Mouse (Mus musculus) thymus, adult 2 months (tissue): ENCODE measurements around the gene Vmn1r237. TPM values are rescaled to one million over a fixed set of nuclear protein-coding genes. Genes with fewer than 3 reads are reported as not detected.

Experiments
- DNase-seq: peaks from one replicate; pipeline ENCODE4 v3.0.0; 2021
- H3K27ac ChIP-seq: fragments of 200-500 bp; 2 replicates; pipeline ENCODE4 v1.5.1; 2012; ENCODE audit warnings: low read length, control low read depth; ENCODE audit not compliant: control insufficient read depth, insufficient read depth
- H3K27me3 ChIP-seq: fragments of 200-500 bp; 2 replicates; pipeline ENCODE4 v1.6.1; 2012; ENCODE audit warnings: mild to moderate bottlenecking, low read length, moderate library complexity, mixed read lengths; ENCODE audit not compliant: control insufficient read depth, insufficient read depth
- H3K36me3 ChIP-seq: fragments of 200-500 bp; 2 replicates; pipeline ENCODE4 v1.6.1; 2012; ENCODE audit warnings: mild to moderate bottlenecking, low read length, moderate library complexity; ENCODE audit not compliant: control insufficient read depth, insufficient read depth
- H3K4me1 ChIP-seq: fragments of 200-500 bp; replicated peaks from 2 replicates; pipeline ENCODE4 v1.6.1; 2012; ENCODE audit warnings: low read length; ENCODE audit not compliant: control insufficient read depth, insufficient read depth
- H3K4me3 ChIP-seq: fragments of 200-500 bp; 2 replicates; pipeline ENCODE4 v1.5.1; 2012; ENCODE audit warnings: mild to moderate bottlenecking, low read length, control low read depth, moderate library complexity; ENCODE audit not compliant: control insufficient read depth, insufficient read depth
- CTCF ChIP-seq: fragments of 200-500 bp; IDR thresholded peaks from 2 replicates; pipeline ENCODE4 v1.5.1; 2012; ENCODE audit warnings: mild to moderate bottlenecking, control low read depth, low read length, moderate library complexity, borderline replicate concordance; ENCODE audit not compliant: control insufficient read depth, poor library complexity, insufficient read depth; ENCODE audit errors: extremely low read depth
- POLR2A ChIP-seq: fragments of 200-500 bp; IDR thresholded peaks from 2 replicates; pipeline ENCODE4 v1.6.1; 2012; ENCODE audit warnings: mild to moderate bottlenecking, low read length, control low read depth, moderate library complexity; ENCODE audit not compliant: control insufficient read depth, poor library complexity, insufficient read depth; ENCODE audit errors: extremely low read depth
- WGBS: fragments of 180-500 bp; shearing (Covaris S2); methylation state at CpG from one replicate; pipeline ENCODE4 v1.1.7; 2018; 5-methylcytosine and 5-hydroxymethylcytosine counted together
- polyA plus RNA-seq: library from polyadenylated mRNA; depleted of rRNA; stranded (reverse); fragments of >200 nt; gene quantifications from 2 replicates; pipeline ENCODE4 v1.2.3, GENCODE M21; 2012; rRNA removed

Vmn1r237 gene
- polyA plus RNA-seq = not detected in 2 replicates

- no peaks in the 10 kb centered on the region for H3K36me3 ChIP-seq
- no peaks in the 10 kb centered on the region for H3K4me1 ChIP-seq
- DNase-seq = no peak
- H3K27ac ChIP-seq = no peak within 1 kb of the TSS
- no peak within 1 kb of the TSS for H3K4me3 ChIP-seq
- no peak for TF ChIP-seq POLR2A
- no peak for TF ChIP-seq CTCF
- no peaks in the 10 kb centered on the region for H3K27me3 ChIP-seq
These were observed at the start of gene Vmn1r237 for GRCm38 (mm10) chr17:21311565-21311964. Vmn1r237 (plus strand) TSS chr17:21311865.

GRCm38 (mm10) chr17:21272103-21272502, 39.6 kb upstream of the Vmn1r237 start:
- no peaks in the 10 kb centered on the region for H3K4me1 ChIP-seq
- no peak for TF ChIP-seq POLR2A
- TF ChIP-seq CTCF = no peak
- 10% methylated on average over 4 of the region's 4 CpGs for WGBS
- H3K27ac ChIP-seq = no peak overlapping the region
- no peaks in the 10 kb centered on the region for H3K27me3 ChIP-seq
- no peak overlapping the region for H3K4me3 ChIP-seq
- peak; percentile 49 for DNase-seq
- no peaks in the 10 kb centered on the region for H3K36me3 ChIP-seq

- DNase-seq = no peak
- 86% methylated on average over 3 of the region's 3 CpGs for WGBS
- no peaks in the 10 kb centered on the region for H3K27me3 ChIP-seq
- no peaks in the 10 kb centered on the region for H3K36me3 ChIP-seq
- TF ChIP-seq CTCF (no peak), POLR2A (no peak)
- H3K4me1 ChIP-seq = no peaks in the 10 kb centered on the region
- H3K4me3 ChIP-seq = no peak within 1 kb of the TSS
- no peak within 1 kb of the TSS for H3K27ac ChIP-seq
These were observed 29.0 kb upstream of the Vmn1r237 start, which contains the start of gene Vmn1r236 for GRCm38 (mm10) chr17:21282642-21283041. Vmn1r236 (plus strand) TSS chr17:21282942.

DNA sequence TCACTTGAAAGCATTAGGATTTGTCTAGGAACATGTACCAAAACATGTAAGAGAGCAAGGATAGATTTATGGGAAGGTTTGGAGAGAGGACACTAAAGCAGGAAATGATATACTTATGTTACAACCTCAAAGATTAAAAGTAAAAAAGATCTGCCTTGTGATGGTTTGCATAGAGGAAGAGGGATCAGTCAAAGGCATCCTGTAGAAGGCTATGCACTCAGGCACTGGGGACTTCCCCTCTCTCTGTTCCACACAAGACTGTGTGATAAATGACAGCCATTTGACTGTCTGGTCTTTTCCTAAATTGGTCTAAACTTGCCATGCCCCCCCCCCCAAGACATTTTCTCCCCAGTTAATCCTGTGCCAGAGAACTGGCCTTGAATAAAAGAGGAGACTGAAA, 27.3 kb upstream of the Vmn1r237 start:
- no peak for DNase-seq
- Histone ChIP-seq H3K4me1 (no peaks in the 10 kb centered on the region), H3K4me3 (no peak overlapping the region), H3K27me3 (no peaks in the 10 kb centered on the region), H3K27ac (no peak overlapping the region), H3K36me3 (no peaks in the 10 kb centered on the region)
- TF ChIP-seq CTCF (no peak), POLR2A (no peak)

- DNase-seq = no peak
- TF ChIP-seq CTCF (no peak), POLR2A (no peak)
- Histone ChIP-seq H3K4me3 (no peak overlapping the region), H3K27ac (no peak overlapping the region), H3K27me3 (no peaks in the 10 kb centered on the region), H3K4me1 (no peaks in the 10 kb centered on the region), H3K36me3 (no peaks in the 10 kb centered on the region)
These were observed 22.0 kb upstream of the Vmn1r237 start for GRCm38 (mm10) chr17:21289695-21290094.

Other genes with a start within 250 kb of the Vmn1r237 start
- not detected in 2 replicates for gene Vmn1r234, start 85.8 kb upstream of the Vmn1r237 start, polyA plus RNA-seq
- gene Vmn1r235, start 55.5 kb upstream of the Vmn1r237 start, polyA plus RNA-seq = not detected in 2 replicates
- gene Vmn1r236, start 28.9 kb upstream of the Vmn1r237 start, polyA plus RNA-seq = not detected in 2 replicates
- gene Zfp677, start 71.9 kb downstream of the Vmn1r237 start, polyA plus RNA-seq = 0.43 and 0.57 TPM in 2 replicates
- 1.4 and 2.0 TPM in 2 replicates for gene Zfp54, start 111.4 kb downstream of the Vmn1r237 start, polyA plus RNA-seq
- gene Zfp51, start 138.5 kb downstream of the Vmn1r237 start, polyA plus RNA-seq = 2.0 and 2.7 TPM in 2 replicates
- gene Zfp53, start 177.1 kb downstream of the Vmn1r237 start, polyA plus RNA-seq = 2.9 and 3.7 TPM in 2 replicates
- gene Zfp52, start 223.7 kb downstream of the Vmn1r237 start, polyA plus RNA-seq = 0.47 and 0.73 TPM in 2 replicates